Mouse (Mus musculus): ENCODE measurements around the gene Gm17545. TPM values are rescaled to one million over a fixed set of nuclear protein-coding genes. Genes with fewer than 3 reads are reported as not detected.

Gene Gm17545
- total and polyA plus RNA-seq, 3 experiments: not detected

DNA sequence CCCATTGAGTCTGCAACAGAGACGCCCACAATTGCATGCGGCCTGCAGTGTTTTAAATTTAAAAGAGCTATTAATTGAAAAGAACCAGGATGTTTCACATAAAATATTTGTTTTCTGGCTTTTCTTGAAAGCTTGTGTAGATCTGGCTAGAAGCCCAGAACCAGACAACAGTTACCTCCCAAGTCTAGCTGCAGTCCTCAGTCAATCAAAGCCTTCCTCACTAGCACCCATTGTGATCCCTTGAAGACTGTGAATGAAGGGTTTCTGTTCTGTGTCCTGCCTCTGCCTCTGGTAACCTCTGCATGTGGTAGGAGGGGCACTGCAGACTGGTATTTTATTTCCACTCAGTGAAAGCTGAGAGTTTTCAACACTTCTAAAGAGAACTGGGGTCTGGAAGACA, 48.9 kb downstream of the Gm17545 start:
- H3K27me3 ChIP-seq (ENCODE audit: control insufficient read depth, insufficient read depth, low read length): no peaks in the 10 kb centered on the region
- no peaks in the 10 kb centered on the region for H3K4me1 ChIP-seq (ENCODE audit: control insufficient read depth, insufficient read depth, low read length)
- no peak overlapping the region for H3K4me3 ChIP-seq
- no peaks in the 10 kb centered on the region for H3K79me2 ChIP-seq (replicated peaks; ENCODE audit: control insufficient read depth, insufficient read depth, low read length)
- no peaks in the 10 kb centered on the region for H3K36me3 ChIP-seq (ENCODE audit: control insufficient read depth, insufficient read depth, low read length)
- H3K9ac ChIP-seq (ENCODE audit: low read depth, low read length): no peak overlapping the region
- WGBS: 80% methylated on average over 2 of the region's 2 CpGs
- no peak overlapping the region for H3K27ac ChIP-seq
- TF ChIP-seq CTCF (IDR thresholded peaks at IDR 0.05) (no peak), POLR2A (IDR thresholded peaks at IDR 0.05; ENCODE audit: insufficient read depth, low read depth, low read length) (no peak), EP300 (IDR thresholded peaks at IDR 0.05; ENCODE audit: insufficient read depth, low read depth, low read length) (no peak)
- no peak for DNase-seq
- intact Hi-C loops (cut with DNase I): no loop called here

DNA sequence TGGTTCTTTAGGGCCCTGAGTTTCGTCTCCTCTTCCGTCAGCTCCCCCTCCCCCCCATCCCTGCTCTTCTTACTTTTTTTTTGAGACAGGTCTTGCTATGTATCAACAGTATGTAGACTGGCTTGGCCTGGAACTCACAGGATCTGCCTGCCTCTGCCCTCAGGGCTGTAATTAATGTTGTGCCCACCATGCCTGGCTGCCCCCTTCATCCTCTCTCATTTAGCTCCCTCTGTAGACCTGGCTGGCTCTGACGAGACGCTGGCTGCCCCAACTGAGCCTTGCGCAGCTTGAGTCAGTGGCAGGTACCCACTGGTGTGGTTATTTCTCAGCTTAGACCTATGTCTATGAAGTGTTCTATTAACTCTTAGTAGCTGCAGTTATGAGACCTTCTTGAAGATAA, 49.5 kb downstream of the Gm17545 start:
- 89% methylated on average over 5 of the region's 5 CpGs for WGBS
- intact Hi-C loops (cut with DNase I): no loop called here
- DNase-seq: no peak

DNA sequence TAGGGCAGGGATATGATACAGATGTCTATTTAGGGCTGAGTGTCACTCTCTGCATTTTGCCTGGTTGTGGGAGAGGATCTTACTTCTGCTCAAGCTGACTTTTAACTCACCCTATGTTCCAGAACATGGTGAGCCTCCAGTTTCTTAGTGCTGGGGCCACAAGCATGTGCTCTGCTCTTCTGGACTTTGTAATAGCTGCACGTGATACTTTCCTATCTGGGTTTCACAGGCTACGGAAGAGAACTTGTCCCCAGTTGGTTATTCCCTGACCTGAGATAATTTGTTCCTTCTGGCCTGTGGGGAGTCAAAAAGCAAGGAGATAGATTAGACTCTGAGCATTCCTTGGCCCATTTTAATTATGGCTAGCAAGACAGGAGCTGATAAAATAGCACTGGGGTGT, 51.5 kb downstream of the Gm17545 start:
- 52% methylated on average over 2 of the region's 2 CpGs for WGBS
- no peaks in the 10 kb centered on the region for H3K36me3 ChIP-seq (ENCODE audit: control insufficient read depth, insufficient read depth, low read length)
- TF ChIP-seq EP300 (IDR thresholded peaks at IDR 0.05; ENCODE audit: insufficient read depth, low read depth, low read length): no peak
- no peak for TF ChIP-seq POLR2A (IDR thresholded peaks at IDR 0.05; ENCODE audit: insufficient read depth, low read depth, low read length)
- no peak for TF ChIP-seq CTCF (IDR thresholded peaks at IDR 0.05)
- no peaks in the 10 kb centered on the region for H3K4me1 ChIP-seq (ENCODE audit: control insufficient read depth, insufficient read depth, low read length)
- H3K9ac ChIP-seq (ENCODE audit: low read depth, low read length): no peak overlapping the region
- H3K79me2 ChIP-seq (replicated peaks; ENCODE audit: control insufficient read depth, insufficient read depth, low read length): no peaks in the 10 kb centered on the region
- no peak overlapping the region for H3K4me3 ChIP-seq
- intact Hi-C loops (cut with DNase I): no loop called here
- H3K27me3 ChIP-seq (ENCODE audit: control insufficient read depth, insufficient read depth, low read length): no peaks in the 10 kb centered on the region
- H3K27ac ChIP-seq: no peak overlapping the region
- no peak for DNase-seq

More for the DNA sequence above, 49.5 kb downstream of the Gm17545 start:
- Histone ChIP-seq H3K27me3 (ENCODE audit: control insufficient read depth, insufficient read depth, low read length) (no peaks in the 10 kb centered on the region), H3K9ac (ENCODE audit: low read depth, low read length) (no peak overlapping the region), H3K36me3 (ENCODE audit: control insufficient read depth, insufficient read depth, low read length) (no peaks in the 10 kb centered on the region), H3K79me2 (replicated peaks; ENCODE audit: control insufficient read depth, insufficient read depth, low read length) (no peaks in the 10 kb centered on the region), H3K4me3 (no peak overlapping the region), H3K27ac (no peak overlapping the region), H3K4me1 (ENCODE audit: control insufficient read depth, insufficient read depth, low read length) (no peaks in the 10 kb centered on the region)
- TF ChIP-seq EP300 (IDR thresholded peaks at IDR 0.05; ENCODE audit: insufficient read depth, low read depth, low read length): no peak
- no peak for TF ChIP-seq CTCF (IDR thresholded peaks at IDR 0.05)
- no peak for TF ChIP-seq POLR2A (IDR thresholded peaks at IDR 0.05; ENCODE audit: insufficient read depth, low read depth, low read length)

Other genes with a start within 250 kb of the Gm17545 start
- 10 to 100 TPM; 33.6 to 34.2 TPM for gene Zfp809, start 228.6 kb upstream of the Gm17545 start, total RNA-seq (2021)
- gene Zfp809, start 228.6 kb upstream of the Gm17545 start, polyA plus RNA-seq (2012; rRNA removed): 14.8 and 26.6 TPM in 2 replicates
- gene Zfp599, start 194.4 kb upstream of the Gm17545 start, total RNA-seq (2021): under 1 TPM; 0.34 to 0.39 TPM
- gene Zfp599, start 194.4 kb upstream of the Gm17545 start, polyA plus RNA-seq (2012; rRNA removed): 0.04 and 0.12 TPM in 2 replicates
- gene Zfp810, start 146.6 kb upstream of the Gm17545 start, total RNA-seq (2021): 1 to 10 TPM; 4.3 to 6.7 TPM
- 4.3 and 7.6 TPM in 2 replicates for gene Zfp810, start 146.6 kb upstream of the Gm17545 start, polyA plus RNA-seq (2012; rRNA removed)
- 1 to 10 TPM; 1.4 to 1.5 TPM for gene Anln, start 65.1 kb upstream of the Gm17545 start, total RNA-seq (2021)
- 0.43 and 0.82 TPM in 2 replicates for gene Anln, start 65.1 kb upstream of the Gm17545 start, polyA plus RNA-seq (2012; rRNA removed)
- gene 9530077C05Rik, start 42.8 kb upstream of the Gm17545 start, total RNA-seq (2021): under 1 TPM; 0.29 to 0.50 TPM
- 0.27 and 0.53 TPM in 2 replicates for gene 9530077C05Rik, start 42.8 kb upstream of the Gm17545 start, polyA plus RNA-seq (2012; rRNA removed)
- 10 to 100 TPM; 42.6 to 46.1 TPM for gene Rp9, start 15.5 kb downstream of the Gm17545 start, total RNA-seq (2021)
- 35.1 and 39.5 TPM in 2 replicates for gene Rp9, start 15.5 kb downstream of the Gm17545 start, polyA plus RNA-seq (2012; rRNA removed)
- 10 to 100 TPM; 11.9 to 12.4 TPM for gene Bbs9, start 21.4 kb downstream of the Gm17545 start, total RNA-seq (2021)
- 6.3 and 9.0 TPM in 2 replicates for gene Bbs9, start 21.4 kb downstream of the Gm17545 start, polyA plus RNA-seq (2012; rRNA removed)

Data from heart, adult 2 months (tissue).